Mouse (Mus musculus) central nervous system, embryonic 11.5 days (tissue): ENCODE results near the gene Foxc2. TPM values are rescaled to one million over a fixed set of nuclear protein-coding genes. Genes with fewer than 3 reads are reported as not detected.

Experiments
- polyA plus RNA-seq: library from polyadenylated mRNA; depleted of rRNA; stranded (reverse); fragments of >200 nt; gene quantifications from 2 replicates; pipeline ENCODE4 v1.2.3, GENCODE M21; 2012; rRNA removed

The Foxc2 gene
- polyA plus RNA-seq: 5.9 and 13.1 TPM in 2 replicates

DNA sequence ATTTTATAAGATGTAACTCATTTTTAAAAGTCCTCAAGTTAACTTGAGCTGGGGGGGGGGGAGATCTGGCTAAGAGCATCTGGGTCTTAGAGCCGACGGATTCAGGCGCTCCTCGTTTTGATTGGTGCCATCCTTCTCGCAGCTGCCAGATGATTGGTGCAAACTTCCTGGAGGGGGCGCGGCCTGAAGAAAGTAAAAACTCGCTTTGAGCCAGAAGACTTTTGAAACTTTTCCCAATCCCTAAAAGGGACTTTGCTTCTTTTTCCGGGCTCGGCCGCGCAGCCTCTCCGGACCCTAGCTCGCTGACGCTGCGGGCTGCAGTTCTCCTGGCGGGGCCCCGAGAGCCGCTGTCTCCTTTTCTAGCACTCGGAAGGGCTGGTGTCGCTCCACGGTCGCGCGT lies at the start of gene Foxc2:
Foxc2 (plus strand) TSS at position 224 of the 400 bp plus-strand sequence.

DNA sequence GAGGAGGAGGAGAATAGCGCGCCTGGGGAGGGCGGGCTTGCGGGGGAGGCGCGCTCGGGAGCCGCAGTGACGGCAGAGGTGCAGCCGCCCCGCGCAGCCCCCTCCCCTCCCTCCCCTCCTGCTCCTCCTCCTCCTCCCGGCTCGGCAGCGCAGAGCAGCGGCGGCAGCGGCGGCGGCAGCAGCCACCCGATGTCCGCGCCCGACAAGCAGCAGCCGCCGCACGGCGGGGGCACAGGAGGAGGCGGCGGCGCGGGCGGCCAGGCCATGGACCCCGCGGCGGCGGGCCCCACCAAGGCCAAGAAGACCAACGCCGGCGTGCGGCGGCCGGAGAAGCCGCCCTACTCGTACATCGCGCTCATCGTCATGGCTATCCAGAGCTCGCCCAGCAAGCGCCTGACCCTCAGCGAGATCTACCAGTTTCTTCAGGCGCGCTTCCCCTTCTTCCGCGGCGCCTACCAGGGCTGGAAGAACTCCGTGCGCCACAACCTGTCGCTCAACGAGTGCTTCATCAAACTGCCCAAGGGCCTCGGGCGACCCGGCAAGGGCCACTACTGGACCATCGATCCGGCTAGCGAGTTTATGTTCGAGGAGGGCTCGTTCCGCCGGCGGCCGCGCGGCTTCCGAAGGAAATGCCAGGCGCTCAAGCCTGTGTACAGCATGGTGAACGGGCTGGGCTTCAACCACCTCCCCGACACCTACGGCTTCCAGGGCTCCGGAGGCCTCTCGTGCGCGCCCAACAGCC lies 31.6 kb upstream of the Foxc2 start, which contains the start of gene Foxf1:
Foxf1 (plus strand) TSS at position 177 of the 742 bp plus-strand sequence.

DNA sequence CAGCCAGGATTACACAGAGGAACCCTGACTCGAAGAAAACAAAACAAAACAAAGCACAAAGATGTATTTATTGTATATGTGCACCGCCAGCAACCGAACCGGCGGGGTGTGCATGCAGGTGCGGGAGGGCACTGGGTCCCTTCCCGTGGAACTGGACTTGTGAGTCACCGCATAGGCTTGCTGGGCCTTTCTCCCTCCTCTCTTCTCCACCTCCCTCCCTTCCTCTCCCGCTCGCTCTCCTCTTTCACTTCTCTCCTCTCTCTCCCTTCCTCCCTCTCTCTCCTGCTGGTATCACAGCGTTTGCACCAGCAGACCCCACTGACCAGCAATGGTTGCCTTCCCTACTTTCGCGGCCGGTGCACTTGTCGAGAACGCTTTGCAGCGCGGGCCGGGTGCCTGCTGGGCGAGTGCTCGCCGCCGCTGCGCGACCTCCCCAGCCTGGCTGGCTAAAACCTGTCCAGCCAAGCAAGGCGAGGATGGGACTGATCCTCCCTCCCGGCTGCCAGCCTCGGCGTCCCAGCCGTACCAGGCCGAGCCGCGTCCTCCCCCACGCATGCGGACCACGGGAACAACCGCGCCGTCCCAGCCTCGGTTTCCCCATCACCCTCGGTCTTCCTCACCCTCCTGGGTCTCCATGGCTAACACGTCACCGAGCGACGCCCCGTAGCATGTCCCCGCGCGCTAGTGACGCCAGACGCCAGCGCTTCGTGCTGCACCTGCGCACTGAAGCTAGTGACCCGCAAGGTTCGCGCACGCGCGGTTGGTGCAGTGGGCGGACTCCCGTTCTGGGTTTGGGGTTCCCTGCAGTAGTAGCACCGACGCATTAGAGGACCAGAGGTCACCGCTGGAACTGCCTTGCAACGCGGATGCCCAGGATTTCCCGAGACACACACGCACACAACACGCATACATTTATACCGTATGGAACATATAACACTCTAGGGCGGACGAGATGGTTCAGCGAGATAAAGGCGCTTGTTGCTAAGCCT lies 8.0 kb upstream of the Foxc2 start, which contains the start of gene Mthfsd:
Mthfsd (minus strand) TSS at position 725 of the 989 bp plus-strand sequence.

DNA sequence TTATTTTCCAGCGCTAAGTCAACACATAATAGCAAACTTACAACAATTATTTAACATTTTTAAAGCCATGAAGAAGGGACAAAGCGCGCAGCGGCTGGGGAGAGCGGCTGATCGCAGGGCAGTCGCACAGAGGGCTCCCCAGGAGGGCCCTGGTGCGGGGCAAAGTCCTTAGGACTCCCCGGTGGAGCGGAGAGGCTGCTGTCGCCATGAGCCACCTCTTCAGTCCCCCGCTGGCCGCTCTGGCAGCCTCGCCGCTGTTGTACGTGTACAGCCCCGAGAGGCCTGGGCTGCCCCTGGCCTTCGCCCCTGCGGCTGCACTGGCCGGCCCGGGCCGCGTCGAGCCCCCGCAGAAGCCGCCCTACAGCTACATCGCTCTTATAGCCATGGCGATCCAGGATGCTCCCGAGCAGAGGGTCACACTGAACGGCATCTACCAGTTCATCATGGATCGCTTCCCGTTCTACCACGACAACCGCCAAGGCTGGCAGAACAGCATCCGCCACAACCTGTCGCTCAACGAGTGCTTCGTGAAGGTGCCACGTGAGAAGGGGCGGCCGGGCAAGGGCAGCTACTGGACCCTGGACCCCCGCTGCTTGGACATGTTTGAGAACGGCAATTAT lies 11.9 kb downstream of the Foxc2 start, which contains the start of gene Foxl1:
Foxl1 (plus strand) TSS at position 185 of the 620 bp plus-strand sequence.

Other genes starting within 250 kb of the Foxc2 start
- gene Foxf1, start 31.8 kb upstream of the Foxc2 start, polyA plus RNA-seq: 1.9 and 12.7 TPM in 2 replicates
- gene Mthfsd, start 7.8 kb upstream of the Foxc2 start, polyA plus RNA-seq: 76.8 and 92.1 TPM in 2 replicates
- gene Foxl1, start 11.8 kb downstream of the Foxc2 start, polyA plus RNA-seq: 0.92 and 2.7 TPM in 2 replicates